Mouse (Mus musculus) kidney, postnatal 10 days (tissue): Measurements from ENCODE around the gene Pramef17.
"Not testable (repeated sequence)": the region's sequence is repeated elsewhere in the genome, so short reads cannot be mapped to it uniquely, and the experiment has no call there.

Experiments used
- DNase-seq: peaks from one replicate; pipeline ENCODE4 v3.0.0; 2021; ENCODE audit warnings: mixed read lengths

Gene Pramef17

GRCm38 (mm10) chr4:143994269-143994668 is at the start of gene Pramef17:
Gene Pramef17 (minus strand): TSS chr4:143994369.
- not testable (repeated sequence) for DNase-seq

GRCm38 (mm10) chr4:143988126-143988525 is 6.0 kb downstream of the Pramef17 start:
- peak; percentile 56 for DNase-seq

- DNase-seq, result peak; percentile 3
These were observed 6.7 kb downstream of the Pramef17 start for GRCm38 (mm10) chr4:143987475-143987941.

DNA sequence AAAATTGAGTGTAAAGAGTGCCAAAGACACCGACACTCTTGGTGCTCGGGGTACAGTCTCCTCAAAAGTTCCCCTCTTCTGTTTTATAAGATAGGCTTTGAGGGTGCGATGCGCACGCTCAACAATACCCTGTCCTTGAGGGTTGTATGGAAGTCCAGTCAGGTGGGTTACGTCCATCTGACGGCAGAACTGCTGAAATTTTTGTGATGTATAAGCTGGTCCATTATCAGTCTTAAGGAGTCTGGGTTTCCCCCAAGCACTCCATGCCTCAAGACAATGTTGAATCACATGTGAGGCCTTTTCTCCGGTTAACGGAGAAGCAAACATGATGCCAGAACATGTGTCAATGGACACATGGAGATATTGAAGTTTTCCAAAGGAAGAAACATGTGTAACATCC is 8.4 kb downstream of the Pramef17 start:
- DNase-seq, result peak; percentile 9

GRCm38 (mm10) chr4:143985165-143985564 is 9.0 kb downstream of the Pramef17 start:
- DNase-seq, result not testable (repeated sequence)

GRCm38 (mm10) chr4:143983446-143983845 is 10.7 kb downstream of the Pramef17 start:
- DNase-seq, result not testable (repeated sequence)

DNA sequence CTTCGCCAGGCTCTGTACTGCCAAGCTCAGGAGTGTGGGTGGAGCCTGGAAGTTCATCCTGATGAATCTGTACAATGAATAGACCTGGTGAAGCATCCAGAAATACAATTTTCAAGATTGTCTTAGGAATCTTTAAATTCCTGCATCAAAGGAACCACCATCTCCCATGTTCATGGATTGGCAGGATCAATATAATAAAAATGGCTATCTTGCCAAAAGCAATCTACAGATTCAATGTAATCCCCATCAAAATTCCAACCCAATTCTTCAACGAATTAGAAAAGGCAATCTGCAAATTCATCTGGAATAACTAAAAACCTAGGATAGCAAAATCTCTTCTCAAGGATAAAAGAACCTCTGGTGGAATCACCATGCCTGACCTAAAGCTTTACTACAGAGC is 27.3 kb downstream of the Pramef17 start, which contains the start of gene Gm13101:
Gene Gm13101 (minus strand): TSS at position 101 of the 400 bp plus-strand sequence.
- DNase-seq, result not testable (repeated sequence)

DNA sequence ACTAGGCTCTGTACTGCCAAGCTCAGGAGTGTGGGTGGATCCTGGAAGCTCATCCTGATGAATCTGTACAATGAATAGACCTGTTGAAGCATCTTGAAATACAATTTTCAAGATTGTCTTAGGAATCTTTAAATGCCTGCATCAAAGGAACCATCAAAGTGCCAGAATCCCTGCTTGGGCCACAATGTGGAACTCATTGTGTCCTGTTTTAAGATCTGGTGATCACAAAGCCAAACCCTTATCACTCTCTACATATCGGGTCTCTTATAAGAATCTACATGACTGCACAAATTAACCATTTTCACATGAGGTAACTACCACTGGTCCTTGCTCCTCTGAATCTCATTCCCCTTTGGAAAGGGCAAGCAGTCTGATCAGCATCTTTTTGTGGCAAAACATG is 43.3 kb downstream of the Pramef17 start, which contains the start of gene Pramef25:
Gene Pramef25 (minus strand): TSS at position 101 of the 400 bp plus-strand sequence.
- not testable (repeated sequence) for DNase-seq
